Mouse (Mus musculus) MEL (cell line): ENCODE results near the gene Auts2. TPM values are rescaled to one million over a fixed set of nuclear protein-coding genes. Genes with fewer than 3 reads are reported as not detected.
"Not testable (repeated sequence)": the region's sequence is repeated elsewhere in the genome, so short reads cannot be mapped to it uniquely, and the experiment has no call there.

Source experiments
- DNase-seq: peaks from one replicate; pipeline ENCODE4 v3.0.0; 2011; ENCODE audit warnings: low read depth, low spot score
- H3K27ac ChIP-seq: 2 replicates; pipeline ENCODE4 v1.5.1; 2012; ENCODE audit warnings: low read depth, mild to moderate bottlenecking, control low read depth, low read length, moderate library complexity; ENCODE audit not compliant: control insufficient read depth
- H3K27me3 ChIP-seq, 2 experiments: fragments of 150-350 bp in 1 of 2; sonication (generic) in 1 of 2; 2 replicates each; pipeline ENCODE4 v1.6.1; 2012; ENCODE audit warnings: low read length in 2 of 2, mild to moderate bottlenecking in 2 of 2, improper control_type of control experiment in 1 of 2, moderate library complexity in 1 of 2; ENCODE audit not compliant: insufficient read depth in 2 of 2, control insufficient read depth in 1 of 2
- H3K36me3 ChIP-seq, 2 experiments: 2 replicates each; pipeline ENCODE4 v1.6.1; 2012 to 2014; ENCODE audit warnings: low read length in 2 of 2, improper control_type of control experiment in 1 of 2, inconsistent platforms in 1 of 2, mild to moderate bottlenecking in 1 of 2; ENCODE audit not compliant: insufficient read depth in 2 of 2, control insufficient read depth in 1 of 2
- H3K4me1 ChIP-seq, 2 experiments: fragments of 150-350 bp in 1 of 2; sonication (generic) in 1 of 2; 2 replicates each; pipeline ENCODE4 v1.6.1; 2012; ENCODE audit warnings: low read length in 2 of 2, improper control_type of control experiment in 1 of 2, mild to moderate bottlenecking in 1 of 2; ENCODE audit not compliant: insufficient read depth in 2 of 2, control insufficient read depth in 1 of 2
- H3K4me3 ChIP-seq, 2 experiments: fragments of 150-350 bp in 1 of 2; sonication (generic) in 1 of 2; 2 replicates each; pipeline ENCODE4 v1.5.1; 2012; ENCODE audit warnings: low read depth in 2 of 2, low read length in 2 of 2, mild to moderate bottlenecking in 2 of 2, moderate library complexity in 2 of 2, control low read depth in 1 of 2, improper control_type of control experiment in 1 of 2; ENCODE audit not compliant: control insufficient read depth in 1 of 2, insufficient read depth in 1 of 2
- H3K79me2 ChIP-seq: 2 replicates; pipeline ENCODE4 v1.6.1; 2012; ENCODE audit warnings: mild to moderate bottlenecking, low read length, moderate library complexity; ENCODE audit not compliant: control insufficient read depth, poor library complexity, insufficient read depth
- H3K9ac ChIP-seq: 2 replicates; pipeline ENCODE4 v1.6.1; 2012; ENCODE audit warnings: low read depth, mild to moderate bottlenecking, control low read depth, low read length, moderate library complexity; ENCODE audit not compliant: control insufficient read depth, poor library complexity, severe bottlenecking
- H3K9me3 ChIP-seq: fragments of 150-350 bp; sonication (generic); replicated peaks from 2 replicates; pipeline ENCODE4 v1.6.1; 2012; ENCODE audit warnings: mild to moderate bottlenecking, low read length, improper control_type of control experiment, moderate library complexity; ENCODE audit not compliant: insufficient read depth
- CTCF ChIP-seq, 3 experiments: IDR thresholded peaks in 2 of 3; conservative IDR thresholded peaks in 1 of 3; 2 replicates each; pipeline ENCODE4 v1.5.1; 2011 to 2012; ENCODE audit warnings: low read length in 3 of 3, low read depth in 2 of 3, mild to moderate bottlenecking in 2 of 3, improper control_type of control experiment in 1 of 3, inconsistent platforms in 1 of 3, mixed read lengths in 1 of 3, moderate library complexity in 1 of 3; ENCODE audit not compliant: control insufficient read depth in 1 of 3, insufficient read depth in 1 of 3, poor library complexity in 1 of 3, severe bottlenecking in 1 of 3
- ELF1 ChIP-seq: IDR thresholded peaks from 2 replicates; pipeline ENCODE4 v1.6.1; 2014; ENCODE audit warnings: low read depth, mild to moderate bottlenecking, inconsistent platforms, low read length, improper control_type of control experiment, moderate library complexity
- EP300 ChIP-seq, 2 experiments: IDR thresholded peaks; 2 replicates each; pipeline ENCODE4 v1.6.1; 2011; ENCODE audit warnings: improper control_type of control experiment in 2 of 2, low read length in 2 of 2, low read depth in 1 of 2, mild to moderate bottlenecking in 1 of 2
- GABPA ChIP-seq: IDR thresholded peaks from 2 replicates; pipeline ENCODE4 v1.6.1; 2012; ENCODE audit warnings: low read depth, mild to moderate bottlenecking, inconsistent platforms, low read length, improper control_type of control experiment, moderate library complexity
- GATA1 ChIP-seq: IDR thresholded peaks from 2 replicates; pipeline ENCODE4 v1.6.1; 2011; ENCODE audit warnings: low read depth, low read length, improper control_type of control experiment
- MAFK ChIP-seq: IDR thresholded peaks from 2 replicates; pipeline ENCODE4 v1.6.1; 2011; ENCODE audit warnings: low read depth, mild to moderate bottlenecking, low read length, improper control_type of control experiment, borderline replicate concordance
- MEF2A ChIP-seq: IDR thresholded peaks from 2 replicates; pipeline ENCODE4 v1.6.1; 2014; ENCODE audit warnings: low read depth, mild to moderate bottlenecking, inconsistent platforms, low read length, improper control_type of control experiment; ENCODE audit not compliant: poor library complexity, insufficient replicate concordance, severe bottlenecking; ENCODE audit errors: extremely low read depth
- MXI1 ChIP-seq: IDR thresholded peaks from 2 replicates; pipeline ENCODE4 v1.6.1; 2011; ENCODE audit warnings: mild to moderate bottlenecking, low read depth, low read length, improper control_type of control experiment
- MYB ChIP-seq: IDR thresholded peaks from 2 replicates; pipeline ENCODE4 v1.6.1; 2011; ENCODE audit warnings: mild to moderate bottlenecking, low read depth, low read length, improper control_type of control experiment
- MYC ChIP-seq: IDR thresholded peaks from 2 replicates; pipeline ENCODE4 v1.6.1; 2011; ENCODE audit warnings: low read depth, mild to moderate bottlenecking, low read length, improper control_type of control experiment, moderate library complexity
- TBP ChIP-seq: IDR thresholded peaks from 2 replicates; pipeline ENCODE4 v1.8.0; 2011; ENCODE audit warnings: low read depth, low read length, improper control_type of control experiment
- ZC3H11A ChIP-seq: IDR thresholded peaks from 2 replicates; pipeline ENCODE4 v1.6.1; 2012; ENCODE audit warnings: low read depth, mild to moderate bottlenecking, inconsistent platforms, low read length, improper control_type of control experiment
- ZMIZ1 ChIP-seq: IDR thresholded peaks from 2 replicates; pipeline ENCODE4 v1.6.1; 2012; ENCODE audit warnings: low read depth, mild to moderate bottlenecking, inconsistent platforms, low read length, improper control_type of control experiment, moderate library complexity
- polyA plus RNA-seq, 2 experiments: library from polyadenylated mRNA; stranded (reverse) in 1 of 2; unstranded in 1 of 2; fragments of >175 nt in 1 of 2; fragments of >200 nt in 1 of 2; gene quantifications; 2 replicates each; pipeline versions ENCODE4 v1.2.1 to v1.2.4; 2012; ENCODE audit warnings: low replicate concordance in 2 of 2, low read depth in 1 of 2; ENCODE audit not compliant: insufficient read length in 2 of 2, insufficient read depth in 1 of 2, missing spikeins in 1 of 2
- total RNA-seq: library from RNA; depleted of rRNA; stranded (reverse); fragments of 300-350 nt; gene quantifications from 2 replicates; pipeline ENCODE4 v1.2.3, GENCODE M21; 2012

The Auts2 gene
- total and polyA plus RNA-seq, 3 experiments, result not detected

DNA sequence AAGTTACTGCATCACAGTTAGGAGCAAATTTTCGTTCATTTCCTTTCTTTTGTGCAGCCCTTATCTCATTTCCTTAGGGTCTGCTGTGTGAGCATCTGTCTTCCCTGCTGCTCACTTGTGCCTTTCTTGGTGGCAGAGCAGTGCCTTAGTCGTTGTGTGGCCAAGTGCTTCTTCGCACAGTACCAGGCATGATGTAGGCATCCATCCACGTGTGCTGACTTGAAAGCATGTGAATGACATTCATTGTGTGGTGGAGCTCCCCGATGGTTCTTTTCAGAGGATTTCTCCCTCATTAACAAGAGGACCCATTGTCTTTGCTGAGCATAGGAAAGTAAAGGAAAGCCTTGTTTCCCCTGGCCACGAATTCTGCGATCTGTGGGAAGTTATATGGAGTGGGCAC is 36.6 kb upstream of the Auts2 start:
- no peak for TF ChIP-seq MEF2A
- TF ChIP-seq GATA1, result no peak
- TF ChIP-seq ZC3H11A, result no peak
- no peak for TF ChIP-seq ZMIZ1
- no peak for TF ChIP-seq TBP
- TF ChIP-seq CTCF (IDR thresholded peaks at IDR 0.05 in 2 of 3, conservative IDR thresholded peaks at IDR 0.05 in 1 of 3; ENCODE audit: control insufficient read depth in 1 of 3, insufficient read depth in 1 of 3, low read depth in 2 of 3, low read length in 3 of 3, poor library complexity in 1 of 3, severe bottlenecking in 1 of 3), result no peak
- TF ChIP-seq MAFK, result no peak
- TF ChIP-seq GABPA, result no peak
- no peak for TF ChIP-seq MXI1
- no peaks in the 10 kb centered on the region for H3K36me3 ChIP-seq

DNA sequence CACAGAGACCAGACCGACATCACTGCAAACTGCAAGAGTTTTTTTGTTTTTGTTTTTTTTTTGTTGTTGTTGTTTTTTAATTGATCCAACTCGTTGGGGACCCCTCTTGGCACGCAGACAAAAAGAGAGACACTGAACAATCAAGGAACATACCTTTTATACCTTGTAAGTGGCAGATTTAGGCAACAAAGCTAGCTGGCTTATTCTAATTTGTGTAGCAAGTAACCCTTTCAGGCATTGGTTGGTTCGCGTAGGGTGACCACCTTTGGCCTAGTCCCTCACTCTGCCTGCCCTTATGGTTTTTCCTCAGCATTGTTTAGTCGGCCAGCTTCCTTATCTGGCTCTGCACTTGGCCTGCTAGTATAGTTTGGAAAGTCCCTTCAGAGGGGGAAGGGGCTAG is 17.6 kb upstream of the Auts2 start:
- H3K27ac ChIP-seq, H3K4me1 ChIP-seq, DNase-seq: not testable (repeated sequence)

More for the DNA sequence above, 36.6 kb upstream of the Auts2 start:
- no peak overlapping the region for H3K4me3 ChIP-seq
- no peak overlapping the region for H3K27ac ChIP-seq
- no peaks in the 10 kb centered on the region for H3K9me3 ChIP-seq
- no peak for DNase-seq
- H3K4me1 ChIP-seq, result no peaks in the 10 kb centered on the region
- H3K9ac ChIP-seq, result no peak overlapping the region
- no peaks in the 10 kb centered on the region for H3K79me2 ChIP-seq
- H3K27me3 ChIP-seq, result no peaks in the 10 kb centered on the region

DNA sequence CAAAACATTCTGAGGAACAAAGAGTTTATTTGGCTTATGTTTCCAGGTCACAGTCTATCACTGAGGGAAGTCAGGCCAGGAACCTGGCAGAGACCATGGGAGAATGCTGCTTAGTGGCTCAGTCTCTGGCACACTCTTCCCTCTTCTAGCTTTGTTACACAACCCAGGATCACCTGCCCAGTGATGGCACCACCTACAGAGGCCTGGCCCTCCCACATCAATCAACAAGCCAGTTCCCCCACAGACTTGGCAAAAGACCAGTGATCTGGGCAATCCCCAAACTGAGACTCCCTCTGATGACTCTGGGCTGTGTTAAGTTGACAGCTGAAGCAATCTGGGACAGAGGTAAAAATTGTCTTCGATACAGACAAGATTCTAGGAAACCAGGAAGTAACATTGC is 2.6 kb upstream of the Auts2 start:
- H3K4me1 ChIP-seq, result no peaks in the 10 kb centered on the region
- no peaks in the 10 kb centered on the region for H3K79me2 ChIP-seq
- TF ChIP-seq EP300 (IDR thresholded peaks at IDR 0.05; ENCODE audit: low read depth in 1 of 2, low read length in 2 of 2) (no peak), GATA1 (no peak), MYB (no peak), MEF2A (no peak), ELF1 (no peak), MYC (no peak)
- DNase-seq, result no peak
- H3K36me3 ChIP-seq, result no peaks in the 10 kb centered on the region
- no peaks in the 10 kb centered on the region for H3K27me3 ChIP-seq
- no peak overlapping the region for H3K4me3 ChIP-seq
- H3K9ac ChIP-seq, result no peak overlapping the region
- no peak overlapping the region for H3K27ac ChIP-seq
- H3K9me3 ChIP-seq, result no peaks in the 10 kb centered on the region

More for the DNA sequence above, 17.6 kb upstream of the Auts2 start:
- H3K9ac ChIP-seq, H3K4me3 ChIP-seq, H3K36me3 ChIP-seq, H3K9me3 ChIP-seq, H3K27me3 ChIP-seq, H3K79me2 ChIP-seq: not testable (repeated sequence)
